Mouse (Mus musculus) forebrain, embryonic 12.5 days (tissue): ENCODE results near the gene Nrxn2. TPM values are rescaled to one million over a fixed set of nuclear protein-coding genes. Genes with fewer than 3 reads are reported as not detected.

Experiments
- ATAC-seq: fragments of 200-750 bp; cut with Nextera tagmentation; 2 replicates; pipeline ENCODE4 v1.8.0; 2017; ENCODE audit warnings: moderate TSS enrichment; ENCODE audit not compliant: low FRiP score
- H3K27ac ChIP-seq: fragments of 300-500 bp; sonication (generic); 2 replicates; pipeline ENCODE4 v1.5.1; 2016; ENCODE audit warnings: mild to moderate bottlenecking
- H3K27me3 ChIP-seq: fragments of 300-500 bp; sonication (generic); 2 replicates; pipeline ENCODE4 v1.6.1; 2016; ENCODE audit warnings: mild to moderate bottlenecking
- H3K36me3 ChIP-seq: fragments of 300-500 bp; sonication (generic); replicated peaks from 2 replicates; pipeline ENCODE4 v1.6.1; 2016; ENCODE audit warnings: mild to moderate bottlenecking
- H3K4me1 ChIP-seq: fragments of 300-500 bp; sonication (generic); 2 replicates; pipeline ENCODE4 v1.6.1; 2016
- H3K4me2 ChIP-seq: fragments of 300-500 bp; sonication (generic); 2 replicates; pipeline ENCODE4 v1.6.1; 2016; ENCODE audit warnings: mild to moderate bottlenecking, moderate library complexity
- H3K4me3 ChIP-seq: fragments of 300-500 bp; sonication (generic); replicated peaks from 2 replicates; pipeline ENCODE4 v1.5.1; 2016; ENCODE audit warnings: mild to moderate bottlenecking
- H3K9ac ChIP-seq: fragments of 300-500 bp; sonication (generic); 2 replicates; pipeline ENCODE4 v1.6.1; 2016; ENCODE audit warnings: mild to moderate bottlenecking
- H3K9me3 ChIP-seq: fragments of 300-500 bp; sonication (generic); 2 replicates; pipeline ENCODE4 v1.6.1; 2016
- WGBS: fragments of 180-500 bp; shearing (Covaris S2); methylation state at CpG from one replicate; pipeline ENCODE4 v1.1.7; 2016; 5-methylcytosine and 5-hydroxymethylcytosine counted together
- polyA plus RNA-seq: library from polyadenylated mRNA; unstranded; fragments of >200 nt; fragmentation: Nextera tagmentation; extraction: Ambion mirVana; gene quantifications from 2 replicates; pipeline ENCODE4 v1.2.1, GENCODE M21; 2016

The Nrxn2 gene
- polyA plus RNA-seq, 1 experiment from 2014 or later = 17.1 TPM

GRCm38 (mm10) chr19:6532656-6533055 is 114.1 kb downstream of the Nrxn2 start:
- peak overlapping the region; percentile 72; the same call in 1 of the 2 replicates for H3K9ac ChIP-seq
- H3K36me3 ChIP-seq = 0 out of 2 replicates have a peak, but pooled peaks cover 5% of the 10 kb centered on the region
- peak overlapping the region; percentile 46 for H3K4me3 ChIP-seq
- WGBS = 2% methylated on average over 12 of the region's 13 CpGs
- peak overlapping the region; percentile 80; the same call in 1 of the 2 replicates for H3K27ac ChIP-seq
- H3K27me3 ChIP-seq = peaks cover 10% of the 10 kb centered on the region
- peaks cover 52% of the 10 kb centered on the region for H3K4me1 ChIP-seq
- H3K4me2 ChIP-seq = peak overlapping the region; percentile 88
- H3K9me3 ChIP-seq = no peaks in the 10 kb centered on the region
- no peak for ATAC-seq

- no peaks in the 10 kb centered on the region for H3K36me3 ChIP-seq
- H3K4me2 ChIP-seq = no peak overlapping the region
- no peak overlapping the region for H3K4me3 ChIP-seq
- no peaks in the 10 kb centered on the region for H3K9me3 ChIP-seq
- 0 out of 2 replicates have a peak overlapping the region, but pooled peaks have one; percentile 80 for H3K27ac ChIP-seq
- WGBS = 80% methylated on average over 11 of the region's 11 CpGs
- peaks cover 52% of the 10 kb centered on the region for H3K4me1 ChIP-seq
- no peak overlapping the region for H3K9ac ChIP-seq
- no peak for ATAC-seq
- peaks cover 10% of the 10 kb centered on the region for H3K27me3 ChIP-seq
Observed at GRCm38 (mm10) chr19:6533290-6534117, 115.0 kb downstream of the Nrxn2 start.

- Histone ChIP-seq H3K4me3 (no peak overlapping the region), H3K9me3 (no peaks in the 10 kb centered on the region), H3K27ac (0 out of 2 replicates have a peak overlapping the region, but pooled peaks have one; percentile 25), H3K4me1 (peaks cover 51% of the 10 kb centered on the region), H3K36me3 (no peaks in the 10 kb centered on the region), H3K27me3 (peaks cover 10% of the 10 kb centered on the region), H3K4me2 (no peak overlapping the region), H3K9ac (no peak overlapping the region)
- no peak for ATAC-seq
- WGBS = 40% methylated on average over 5 of the region's 5 CpGs
Observed at GRCm38 (mm10) chr19:6534118-6534415, 115.5 kb downstream of the Nrxn2 start.

GRCm38 (mm10) chr19:6536201-6536600 is 117.7 kb downstream of the Nrxn2 start:
- Histone ChIP-seq H3K27me3 (peaks cover 9% of the 10 kb centered on the region), H3K9ac (no peak overlapping the region), H3K4me1 (peaks cover 31% of the 10 kb centered on the region), H3K4me2 (no peak overlapping the region), H3K9me3 (no peaks in the 10 kb centered on the region), H3K27ac (no peak overlapping the region), H3K36me3 (no peaks in the 10 kb centered on the region), H3K4me3 (no peak overlapping the region)
- WGBS = 80% methylated on average over 3 of the region's 3 CpGs
- ATAC-seq = no peak

GRCm38 (mm10) chr19:6536696-6537095 is 118.2 kb downstream of the Nrxn2 start:
- WGBS = 61% methylated on average over 6 of the region's 6 CpGs

GRCm38 (mm10) chr19:6537526-6537925 is 119.0 kb downstream of the Nrxn2 start:
- no peaks in the 10 kb centered on the region for H3K9me3 ChIP-seq
- no peak overlapping the region for H3K4me3 ChIP-seq
- peaks cover 18% of the 10 kb centered on the region for H3K4me1 ChIP-seq
- no peak overlapping the region for H3K4me2 ChIP-seq
- no peaks in the 10 kb centered on the region for H3K36me3 ChIP-seq
- 76% methylated on average over 8 of the region's 8 CpGs for WGBS
- H3K27me3 ChIP-seq = no peaks in the 10 kb centered on the region
- no peak for ATAC-seq
- H3K27ac ChIP-seq = no peak overlapping the region
- H3K9ac ChIP-seq = no peak overlapping the region

More at GRCm38 (mm10) chr19:6536696-6537095, 118.2 kb downstream of the Nrxn2 start:
- Histone ChIP-seq H3K9ac (no peak overlapping the region), H3K27ac (no peak overlapping the region), H3K4me3 (no peak overlapping the region), H3K4me2 (no peak overlapping the region), H3K4me1 (peaks cover 26% of the 10 kb centered on the region), H3K9me3 (no peaks in the 10 kb centered on the region), H3K27me3 (peaks cover 4% of the 10 kb centered on the region; the same call in 1 of the 2 replicates), H3K36me3 (no peaks in the 10 kb centered on the region)
- ATAC-seq = no peak

GRCm38 (mm10) chr19:6538546-6538945 is 120.0 kb downstream of the Nrxn2 start:
- Histone ChIP-seq H3K27me3 (no peaks in the 10 kb centered on the region), H3K27ac (no peak overlapping the region), H3K4me2 (no peak overlapping the region), H3K9ac (no peak overlapping the region), H3K36me3 (no peaks in the 10 kb centered on the region), H3K4me3 (no peak overlapping the region), H3K9me3 (no peaks in the 10 kb centered on the region), H3K4me1 (peaks cover 13% of the 10 kb centered on the region)
- 96% methylated on average over 6 of the region's 6 CpGs for whole genome bisulfite sequencing
- no peak for ATAC-seq

GRCm38 (mm10) chr19:6539592-6539991 is 121.1 kb downstream of the Nrxn2 start:
- 83% methylated on average over 4 of the region's 4 CpGs for WGBS
- Histone ChIP-seq H3K27ac (no peak overlapping the region), H3K9me3 (no peaks in the 10 kb centered on the region), H3K4me2 (no peak overlapping the region), H3K9ac (no peak overlapping the region), H3K36me3 (no peaks in the 10 kb centered on the region), H3K27me3 (no peaks in the 10 kb centered on the region), H3K4me1 (peaks cover 7% of the 10 kb centered on the region), H3K4me3 (no peak overlapping the region)
- no peak for ATAC-seq

GRCm38 (mm10) chr19:6540191-6540590 is 121.7 kb downstream of the Nrxn2 start:
- Histone ChIP-seq H3K27ac (no peak overlapping the region), H3K9ac (no peak overlapping the region), H3K4me2 (no peak overlapping the region), H3K9me3 (no peaks in the 10 kb centered on the region), H3K36me3 (no peaks in the 10 kb centered on the region), H3K4me3 (no peak overlapping the region), H3K4me1 (peaks cover 7% of the 10 kb centered on the region), H3K27me3 (0 out of 2 replicates have a peak, but pooled peaks cover 4% of the 10 kb centered on the region)
- 74% methylated on average over 6 of the region's 6 CpGs for WGBS
- no peak for ATAC-seq

- Histone ChIP-seq H3K27me3 (0 out of 2 replicates have a peak, but pooled peaks cover 4% of the 10 kb centered on the region), H3K4me3 (no peak overlapping the region), H3K27ac (no peak overlapping the region), H3K36me3 (no peaks in the 10 kb centered on the region), H3K4me1 (peaks cover 7% of the 10 kb centered on the region), H3K9ac (no peak overlapping the region), H3K9me3 (no peaks in the 10 kb centered on the region), H3K4me2 (no peak overlapping the region)
- ATAC-seq = no peak
- WGBS = 91% methylated on average over 7 of the region's 7 CpGs
Observed at GRCm38 (mm10) chr19:6541521-6541920, 123.0 kb downstream of the Nrxn2 start.

GRCm38 (mm10) chr19:6542367-6543034 is 124.0 kb downstream of the Nrxn2 start, which contains the start of gene Slc22a12:
Slc22a12 (minus strand) TSS chr19:6543032.
- Histone ChIP-seq H3K9ac (0 out of 2 replicates have a peak within 1 kb of the TSS, but pooled peaks have one; percentile 12), H3K4me2 (no peak within 1 kb of the TSS), H3K4me3 (no peak within 1 kb of the TSS), H3K4me1 (peaks cover 7% of the 10 kb centered on the region), H3K36me3 (no peaks in the 10 kb centered on the region), H3K9me3 (no peaks in the 10 kb centered on the region), H3K27ac (no peak within 1 kb of the TSS), H3K27me3 (0 out of 2 replicates have a peak, but pooled peaks cover 4% of the 10 kb centered on the region)
- no peak for ATAC-seq
- 90% methylated on average over 16 of the region's 16 CpGs for WGBS

- H3K4me1 ChIP-seq = peaks cover 7% of the 10 kb centered on the region
- no peak for ATAC-seq
- no peak overlapping the region for H3K4me3 ChIP-seq
- H3K27me3 ChIP-seq = 0 out of 2 replicates have a peak, but pooled peaks cover 4% of the 10 kb centered on the region
- H3K9me3 ChIP-seq = no peaks in the 10 kb centered on the region
- no peaks in the 10 kb centered on the region for H3K36me3 ChIP-seq
- 91% methylated on average over 6 of the region's 6 CpGs for WGBS
- no peak overlapping the region for H3K4me2 ChIP-seq
- H3K9ac ChIP-seq = no peak overlapping the region
- no peak overlapping the region for H3K27ac ChIP-seq
Observed at GRCm38 (mm10) chr19:6543035-6543383, 124.5 kb downstream of the Nrxn2 start.
